Mouse (Mus musculus): ENCODE measurements around the gene Heyl.

- no peak for TF ChIP-seq CTCF (IDR thresholded peaks at IDR 0.05 in 2 of 3, conservative IDR thresholded peaks at IDR 0.05 in 1 of 3; ENCODE audit: control insufficient read depth in 1 of 3, insufficient read depth in 1 of 3, low read depth in 2 of 3, low read length in 3 of 3, poor library complexity in 1 of 3, severe bottlenecking in 1 of 3)
- no peak for TF ChIP-seq TBP (IDR thresholded peaks at IDR 0.05; ENCODE audit: low read depth, low read length)
- TF ChIP-seq HCFC1 (IDR thresholded peaks at IDR 0.05; ENCODE audit: low read depth, low read length), result no peak
- no peak for TF ChIP-seq POLR2AphosphoS2 (IDR thresholded peaks at IDR 0.05; ENCODE audit: low read length)
- no peak for TF ChIP-seq POLR2A (IDR thresholded peaks at IDR 0.05; ENCODE audit: control insufficient read depth in 1 of 2, insufficient read depth in 1 of 2, low read depth in 1 of 2, low read length in 2 of 2, poor library complexity in 1 of 2)
- no peak for TF ChIP-seq MYC (IDR thresholded peaks at IDR 0.05; ENCODE audit: low read depth, low read length)
- no peak for TF ChIP-seq MAZ (IDR thresholded peaks at IDR 0.05; ENCODE audit: low read depth, low read length)
Observed at GRCm38 (mm10) chr4:123246651-123247050, 13.3 kb downstream of the Heyl start.

Measured in MEL (cell line).